Mouse (Mus musculus) heart, embryonic 14.5 days (tissue): ENCODE data around the gene Pard3. TPM values are rescaled to one million over a fixed set of nuclear protein-coding genes. Genes with fewer than 3 reads are reported as not detected.
A peak's percentile ranks its signal among the peaks of the same experiment; 100 is the strongest.

Experiments used
- ATAC-seq: fragments of 200-750 bp; cut with Nextera tagmentation; 2 replicates; pipeline ENCODE4 v1.8.0; 2017; ENCODE audit warnings: low read depth, moderate TSS enrichment; ENCODE audit not compliant: insufficient number of reproducible peaks, insufficient read depth, low FRiP score
- H3K27ac ChIP-seq, 2 experiments: fragments of 200-500 bp in 1 of 2; fragments of 300-500 bp in 1 of 2; sonication (generic) in 1 of 2; replicated peaks in 1 of 2; 2 replicates each; pipeline ENCODE4 v1.5.1; 2012 to 2014; ENCODE audit warnings: low read depth in 2 of 2, low read length in 2 of 2, control low read depth in 1 of 2, mild to moderate bottlenecking in 1 of 2, mixed read lengths in 1 of 2; ENCODE audit not compliant: control insufficient read depth in 1 of 2, insufficient read depth in 1 of 2
- H3K27me3 ChIP-seq: fragments of 300-500 bp; sonication (generic); 2 replicates; pipeline ENCODE4 v1.6.1; 2014; ENCODE audit warnings: mild to moderate bottlenecking, low read length, control low read depth; ENCODE audit not compliant: control insufficient read depth, insufficient read depth
- H3K36me3 ChIP-seq: fragments of 300-500 bp; sonication (generic); 2 replicates; pipeline ENCODE4 v1.6.1; 2014; ENCODE audit warnings: mild to moderate bottlenecking, control low read depth, low read length, mixed read lengths; ENCODE audit not compliant: control insufficient read depth, insufficient read depth
- H3K4me1 ChIP-seq, 2 experiments: fragments of 200-500 bp in 1 of 2; fragments of 300-500 bp in 1 of 2; sonication (generic) in 1 of 2; 2 replicates each; pipeline ENCODE4 v1.6.1; 2012 to 2014; ENCODE audit warnings: low read length in 2 of 2, control low read depth in 1 of 2, mixed read lengths in 1 of 2; ENCODE audit not compliant: control insufficient read depth in 2 of 2, insufficient read depth in 2 of 2
- H3K4me2 ChIP-seq: fragments of 300-500 bp; sonication (generic); 2 replicates; pipeline ENCODE4 v1.6.1; 2014; ENCODE audit warnings: mild to moderate bottlenecking, low read length
- H3K4me3 ChIP-seq, 2 experiments: fragments of 200-500 bp in 1 of 2; fragments of 300-500 bp in 1 of 2; sonication (generic) in 1 of 2; 2 replicates each; pipeline ENCODE4 v1.5.1; 2012 to 2014; ENCODE audit warnings: low read length in 2 of 2, mild to moderate bottlenecking in 2 of 2, control low read depth in 1 of 2, low read depth in 1 of 2, moderate library complexity in 1 of 2; ENCODE audit not compliant: control insufficient read depth in 1 of 2, insufficient read depth in 1 of 2
- H3K9ac ChIP-seq: fragments of 300-500 bp; sonication (generic); 2 replicates; pipeline ENCODE4 v1.6.1; 2014; ENCODE audit warnings: mild to moderate bottlenecking, low read length
- H3K9me3 ChIP-seq: fragments of 300-500 bp; sonication (generic); 2 replicates; pipeline ENCODE4 v1.6.1; 2016; ENCODE audit warnings: low read length, control low read depth; ENCODE audit not compliant: control insufficient read depth
- WGBS: fragments of 180-500 bp; shearing (Covaris S2); extraction: QIAGEN DNeasy Blood & Tissue Kit; methylation state at CpG from one replicate; pipeline ENCODE4 v1.1.7; 2014; 5-methylcytosine and 5-hydroxymethylcytosine counted together
- polyA plus RNA-seq: library from polyadenylated mRNA; unstranded; fragments of >200 nt; fragmentation: Nextera tagmentation; extraction: Ambion mirVana; gene quantifications from 2 replicates; pipeline ENCODE4 v1.2.1, GENCODE M21; 2014

The Pard3 gene
- polyA plus RNA-seq, 1 experiment from 2014 or later: 21.2 TPM

DNA sequence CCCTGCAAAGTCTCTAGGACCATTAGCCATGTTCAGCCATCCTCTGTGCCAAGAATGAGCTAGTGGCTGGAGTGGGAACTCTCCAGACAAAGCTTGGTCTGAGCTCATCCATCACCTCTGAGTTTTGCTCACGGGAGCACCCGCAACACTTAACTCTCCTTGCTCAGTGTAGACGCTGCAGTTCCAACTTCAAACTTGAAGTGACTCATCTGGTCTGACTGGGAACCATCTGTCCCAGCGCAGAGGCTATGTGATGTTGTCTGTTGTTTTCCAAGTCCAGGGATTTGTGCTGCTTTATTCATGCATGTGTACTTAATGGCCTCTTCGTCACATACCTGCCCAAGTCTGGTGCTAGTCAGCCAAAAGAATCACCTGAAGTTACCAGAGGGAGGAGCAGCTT, 505.5 kb downstream of the Pard3 start:
- H3K9ac ChIP-seq: no peak overlapping the region
- H3K4me1 ChIP-seq: peaks cover 2% of the 10 kb centered on the region in 2 experiments; a peak in 1 of 4 replicates
- 88% methylated on average over 5 of the region's 5 CpGs for WGBS
- no peaks in the 10 kb centered on the region for H3K9me3 ChIP-seq
- H3K36me3 ChIP-seq: no peaks in the 10 kb centered on the region
- ATAC-seq: no peak
- H3K4me3 ChIP-seq: no peak overlapping the region
- no peak overlapping the region for H3K27ac ChIP-seq
- no peaks in the 10 kb centered on the region for H3K27me3 ChIP-seq
- no peak overlapping the region for H3K4me2 ChIP-seq

DNA sequence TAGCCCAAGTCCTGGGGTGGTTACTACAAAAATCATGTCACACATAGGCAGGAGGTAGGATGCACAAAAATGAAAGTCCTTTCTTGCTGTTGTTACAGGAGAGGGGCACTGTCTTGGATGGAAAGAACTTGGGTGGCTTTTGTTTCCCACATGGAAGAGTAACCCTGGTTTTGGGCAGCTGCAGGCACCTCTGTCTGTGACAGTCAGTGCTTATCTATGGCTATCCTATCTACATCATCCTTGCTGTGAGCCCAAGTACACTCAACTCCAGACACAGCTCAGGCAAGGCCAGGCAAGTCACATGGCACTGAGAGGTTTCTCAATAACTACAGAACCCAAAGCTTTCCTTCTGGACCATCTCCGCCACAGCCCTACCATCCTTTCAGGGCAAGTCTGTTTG, 506.8 kb downstream of the Pard3 start:
- H3K4me3 ChIP-seq: no peak overlapping the region
- H3K4me1 ChIP-seq: peaks cover 2% of the 10 kb centered on the region in 2 experiments; a peak in 1 of 4 replicates
- ATAC-seq: no peak
- no peak overlapping the region for H3K27ac ChIP-seq
- WGBS: 88% methylated on average over 1 of the region's 1 CpGs
- H3K27me3 ChIP-seq: no peaks in the 10 kb centered on the region
- no peaks in the 10 kb centered on the region for H3K36me3 ChIP-seq
- H3K9ac ChIP-seq: no peak overlapping the region
- H3K9me3 ChIP-seq: no peaks in the 10 kb centered on the region
- H3K4me2 ChIP-seq: no peak overlapping the region

DNA sequence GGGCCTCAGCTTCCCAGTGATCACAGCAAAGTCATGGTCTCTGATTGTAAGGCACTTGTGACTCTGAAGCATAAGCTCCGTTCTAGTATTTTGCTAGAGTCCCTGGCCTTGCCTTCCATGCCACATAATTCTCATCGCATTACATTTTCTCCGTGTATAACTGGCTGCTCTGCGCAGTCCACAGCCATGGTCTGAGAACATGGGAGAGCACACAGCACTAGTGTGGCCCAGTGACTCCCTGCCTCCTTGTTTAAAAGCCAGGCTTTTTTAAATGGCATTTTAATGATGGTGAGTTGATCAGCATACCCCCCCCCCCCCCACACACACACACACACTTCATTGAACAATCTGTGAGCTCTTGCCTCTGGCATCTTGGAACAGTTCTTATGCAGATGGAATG, 508.8 kb downstream of the Pard3 start:
- H3K36me3 ChIP-seq: no peaks in the 10 kb centered on the region
- no peak overlapping the region for H3K27ac ChIP-seq
- no peak overlapping the region for H3K4me3 ChIP-seq
- no peak for ATAC-seq
- no peaks in the 10 kb centered on the region for H3K27me3 ChIP-seq
- no peak overlapping the region for H3K9ac ChIP-seq
- no peaks in the 10 kb centered on the region for H3K9me3 ChIP-seq
- no peak overlapping the region for H3K4me2 ChIP-seq
- H3K4me1 ChIP-seq: peaks cover 2% of the 10 kb centered on the region in 2 experiments; a peak in 1 of 4 replicates
- 95% methylated on average over 4 of the region's 4 CpGs for WGBS

DNA sequence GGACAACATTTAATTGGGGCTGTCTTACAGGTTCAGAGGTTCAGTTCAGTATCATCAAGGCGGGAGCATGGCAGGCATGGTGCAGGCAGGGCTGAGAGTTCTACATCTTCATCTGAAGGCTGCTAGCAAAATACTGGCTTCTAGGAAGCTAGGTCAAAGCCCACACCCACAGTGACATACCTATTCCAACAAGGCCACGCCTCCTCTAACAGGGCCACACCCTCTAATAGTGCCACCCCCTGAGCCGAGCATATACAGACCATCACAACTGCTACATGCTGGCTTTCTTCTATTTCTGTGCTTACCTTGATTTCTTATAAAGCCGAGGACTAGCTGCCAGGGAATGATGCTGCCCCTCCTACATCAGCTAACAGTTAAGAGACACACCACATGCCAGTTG, 513.0 kb downstream of the Pard3 start:
- WGBS: 89% methylated on average over 4 of the region's 4 CpGs

DNA sequence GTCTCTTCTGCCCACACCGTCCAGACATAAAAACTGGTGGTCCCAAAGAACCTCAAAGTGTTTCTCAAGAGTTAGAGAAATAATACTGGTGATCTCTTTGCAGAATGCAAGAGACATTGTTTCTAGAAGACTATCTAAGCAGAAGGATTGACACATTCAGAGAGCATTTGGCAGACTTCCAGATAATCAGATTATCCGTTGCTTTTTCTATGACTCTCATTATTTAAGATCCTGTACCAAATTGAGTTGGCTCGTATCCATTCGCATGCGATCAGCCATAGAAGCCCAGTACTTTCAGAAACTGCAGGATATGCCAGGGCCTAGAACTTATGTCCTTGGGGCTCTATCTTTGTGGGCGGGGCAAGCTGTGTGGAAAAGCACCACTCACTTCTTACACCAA, 514.0 kb downstream of the Pard3 start:
- H3K27ac ChIP-seq: no peak overlapping the region
- no peaks in the 10 kb centered on the region for H3K4me1 ChIP-seq
- no peaks in the 10 kb centered on the region for H3K27me3 ChIP-seq
- H3K4me3 ChIP-seq: no peak overlapping the region
- 78% methylated on average over 6 of the region's 6 CpGs for WGBS
- H3K9ac ChIP-seq: no peak overlapping the region
- no peaks in the 10 kb centered on the region for H3K36me3 ChIP-seq
- H3K4me2 ChIP-seq: no peak overlapping the region
- no peaks in the 10 kb centered on the region for H3K9me3 ChIP-seq
- ATAC-seq: no peak

More for the DNA sequence above, 513.0 kb downstream of the Pard3 start:
- no peak for ATAC-seq
- H3K4me2 ChIP-seq: no peak overlapping the region
- no peaks in the 10 kb centered on the region for H3K27me3 ChIP-seq
- no peaks in the 10 kb centered on the region for H3K9me3 ChIP-seq
- no peak overlapping the region for H3K4me3 ChIP-seq
- H3K4me1 ChIP-seq: no peaks in the 10 kb centered on the region
- no peak overlapping the region for H3K9ac ChIP-seq
- H3K36me3 ChIP-seq: no peaks in the 10 kb centered on the region
- H3K27ac ChIP-seq: no peak overlapping the region

DNA sequence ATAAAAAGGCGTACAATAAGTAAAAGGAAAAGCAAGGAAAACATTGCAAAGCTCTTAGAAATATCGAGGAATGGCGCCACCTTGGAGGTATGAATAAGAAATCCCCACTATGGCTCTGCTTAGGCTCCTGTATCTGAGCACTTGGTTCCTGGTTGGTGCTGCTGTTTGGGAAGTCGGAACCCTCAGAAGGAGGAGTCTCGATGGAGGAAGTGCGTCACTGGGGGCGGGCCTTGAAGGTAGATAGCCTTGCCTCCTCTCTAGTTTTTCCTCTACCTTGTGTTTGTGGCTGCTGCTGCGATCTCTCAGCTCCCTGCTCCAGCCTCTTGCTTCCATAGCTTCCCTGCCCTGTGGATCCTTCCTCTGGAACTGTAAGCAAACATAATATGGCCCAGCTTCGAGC, 515.7 kb downstream of the Pard3 start:
- Histone ChIP-seq H3K9me3 (no peaks in the 10 kb centered on the region), H3K27ac (no peak overlapping the region), H3K27me3 (no peaks in the 10 kb centered on the region), H3K4me3 (no peak overlapping the region), H3K4me1 (no peaks in the 10 kb centered on the region), H3K4me2 (no peak overlapping the region), H3K36me3 (no peaks in the 10 kb centered on the region), H3K9ac (no peak overlapping the region)
- no peak for ATAC-seq
- WGBS: 92% methylated on average over 9 of the region's 9 CpGs

DNA sequence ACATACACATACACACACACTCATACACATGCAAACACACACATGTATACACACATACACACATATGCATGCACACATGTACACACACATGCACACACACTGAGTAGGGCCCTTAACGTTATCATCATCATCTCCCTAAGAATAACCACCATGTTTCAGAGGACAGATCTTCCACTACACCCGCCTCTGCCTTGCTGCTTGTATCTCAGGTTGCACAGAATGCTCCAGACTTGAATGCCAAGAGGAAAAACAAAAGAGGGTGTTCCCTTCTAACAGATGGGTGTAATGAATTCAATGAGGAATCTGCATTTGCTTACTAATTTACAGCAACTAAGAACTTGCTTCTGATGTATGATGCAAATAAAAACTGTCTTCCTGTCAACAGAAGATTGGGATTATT, 519.7 kb downstream of the Pard3 start:
- no peak; the same call in 1 of the 2 replicates for ATAC-seq
- peaks cover 11 to 22% of the 10 kb centered on the region in 2 experiments for H3K4me1 ChIP-seq
- H3K27me3 ChIP-seq: no peaks in the 10 kb centered on the region
- H3K36me3 ChIP-seq: no peaks in the 10 kb centered on the region
- H3K4me3 ChIP-seq: no peak overlapping the region
- H3K27ac ChIP-seq: no peak overlapping the region
- H3K9me3 ChIP-seq: no peaks in the 10 kb centered on the region
- no peak overlapping the region for H3K9ac ChIP-seq
- WGBS: 83% methylated on average over 2 of the region's 2 CpGs
- no peak overlapping the region for H3K4me2 ChIP-seq

DNA sequence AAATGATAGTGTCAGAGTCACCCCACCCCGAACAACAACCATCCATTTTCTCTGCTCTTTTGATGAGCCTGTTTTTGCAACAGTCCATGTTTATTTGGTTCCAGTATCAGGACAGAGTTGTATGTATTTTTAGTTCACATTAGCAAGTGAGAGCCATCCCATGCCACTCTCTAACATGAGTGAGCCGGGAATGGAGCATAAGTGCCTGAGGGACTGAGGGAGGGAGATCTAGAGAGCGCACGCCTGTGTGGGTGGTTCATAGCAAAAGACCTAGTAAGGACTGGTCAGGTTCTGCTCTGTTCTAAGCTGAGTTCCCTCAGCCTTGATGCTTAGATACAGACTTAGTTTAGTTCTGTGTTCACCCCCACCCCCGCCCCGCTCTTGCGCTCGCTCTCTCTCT, 521.9 kb downstream of the Pard3 start:
- 79% methylated on average over 8 of the region's 8 CpGs for WGBS
- H3K4me1 ChIP-seq: peaks cover 11 to 22% of the 10 kb centered on the region in 2 experiments
- H3K36me3 ChIP-seq: no peaks in the 10 kb centered on the region
- ATAC-seq: no peak
- H3K4me2 ChIP-seq: no peak overlapping the region
- H3K27me3 ChIP-seq: no peaks in the 10 kb centered on the region
- H3K27ac ChIP-seq: 0 out of 4 replicates have a peak overlapping the region, but pooled peaks of 1 of the 2 experiments have one; percentile 16
- H3K4me3 ChIP-seq: no peak overlapping the region
- no peaks in the 10 kb centered on the region for H3K9me3 ChIP-seq
- no peak overlapping the region for H3K9ac ChIP-seq
